Mouse (Mus musculus): ENCODE results near the gene Lpin2. TPM values are rescaled to one million over a fixed set of nuclear protein-coding genes. Genes with fewer than 3 reads are reported as not detected.

Gene Lpin2
- total RNA-seq, 2 experiments from 2014 or later, result 2.6 to 3.5 TPM

DNA sequence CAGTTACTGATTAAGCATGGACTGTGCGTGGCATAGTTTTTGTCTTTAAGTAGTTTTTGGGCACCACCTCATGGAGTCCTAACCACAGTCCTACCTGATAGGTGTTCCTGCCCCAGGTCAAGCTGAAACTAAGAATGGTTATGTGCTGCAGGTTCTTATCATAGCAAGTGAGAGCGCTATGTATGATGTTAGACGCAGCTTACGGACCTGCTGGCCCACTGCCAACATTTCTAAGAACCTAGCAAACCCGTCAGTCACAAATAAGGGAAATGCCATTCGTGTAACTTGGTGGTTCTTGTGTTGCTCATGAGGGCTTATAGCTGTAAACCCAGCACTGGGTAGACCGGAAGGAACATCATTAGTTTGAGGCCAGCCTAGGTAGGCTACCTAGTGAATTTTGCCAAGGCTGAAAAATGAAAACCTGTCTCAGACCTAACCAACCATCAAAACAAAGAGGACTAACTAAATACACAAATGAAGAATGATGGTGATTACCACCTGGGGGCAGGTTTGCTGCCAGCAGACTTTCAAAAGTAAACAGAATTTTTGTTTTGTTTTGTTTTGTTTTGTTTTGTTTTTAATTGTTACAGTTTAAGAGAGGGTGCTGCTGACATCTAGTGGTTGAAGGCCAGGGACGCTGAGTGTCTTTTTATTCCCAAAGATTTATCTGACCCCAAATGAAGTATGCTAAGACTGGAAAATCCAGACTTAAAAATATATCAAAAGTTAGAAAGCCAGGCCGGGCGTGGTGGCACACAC, 13.5 kb downstream of the Lpin2 start:
- intact Hi-C loops (cut with DNase I), result loop anchor here (5.0 to 10.0 kb wide), 3 partner anchors 134 to 219 kb away; partner anchors contain the start of genes Myl12a and Myom1
- peak in 1 of 2 experiments; percentile 7 for DNase-seq

DNA sequence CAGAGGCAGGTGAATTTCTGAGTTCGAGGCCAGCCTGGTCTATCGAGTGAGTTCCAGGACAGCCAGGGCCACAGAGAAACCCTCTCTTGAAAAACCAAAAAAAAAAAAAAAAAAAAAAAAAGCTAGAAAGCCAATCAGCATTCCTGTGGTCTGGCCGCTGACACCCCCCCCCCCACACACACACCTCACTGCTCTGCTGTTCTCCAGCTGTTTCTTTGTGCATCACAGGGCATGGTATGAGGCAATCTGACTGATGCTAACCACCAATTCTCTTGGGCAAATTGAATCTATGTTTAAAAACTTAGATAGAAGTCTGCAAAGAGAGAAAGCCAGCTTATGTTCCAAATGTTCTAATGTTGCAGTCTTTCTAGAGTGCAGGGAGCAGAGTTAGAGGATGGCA, 14.1 kb downstream of the Lpin2 start:
- intact Hi-C loops (cut with DNase I), result loop anchor here (5.0 to 10.0 kb wide), 3 partner anchors 134 to 219 kb away; partner anchors contain the start of genes Myl12a and Myom1
- no peak for DNase-seq

DNA sequence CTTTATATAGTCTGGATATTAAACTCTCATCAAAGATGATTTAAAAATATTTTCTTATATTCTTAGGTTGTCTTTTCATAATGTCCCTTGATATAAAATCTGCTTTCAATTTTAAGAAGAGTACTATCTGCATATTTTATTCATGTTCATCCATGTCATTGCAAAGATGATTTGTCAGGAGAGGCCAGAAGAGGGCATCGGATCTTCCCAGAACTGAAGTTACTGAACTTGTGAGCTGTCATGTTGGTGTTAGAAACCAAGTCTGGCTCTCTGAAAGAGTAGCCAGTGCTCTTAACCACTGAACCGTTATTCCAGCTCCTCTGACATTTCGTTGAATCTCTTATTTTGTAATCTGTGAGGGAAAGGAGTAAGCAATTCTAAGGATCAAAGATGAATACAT, 17.0 kb downstream of the Lpin2 start:
- intact Hi-C loops (cut with DNase I), result loop anchor here (5.0 to 10.0 kb wide), 3 partner anchors 137 to 222 kb away; partner anchors contain the start of genes Myl12a and Myom1
- DNase-seq, result no peak

DNA sequence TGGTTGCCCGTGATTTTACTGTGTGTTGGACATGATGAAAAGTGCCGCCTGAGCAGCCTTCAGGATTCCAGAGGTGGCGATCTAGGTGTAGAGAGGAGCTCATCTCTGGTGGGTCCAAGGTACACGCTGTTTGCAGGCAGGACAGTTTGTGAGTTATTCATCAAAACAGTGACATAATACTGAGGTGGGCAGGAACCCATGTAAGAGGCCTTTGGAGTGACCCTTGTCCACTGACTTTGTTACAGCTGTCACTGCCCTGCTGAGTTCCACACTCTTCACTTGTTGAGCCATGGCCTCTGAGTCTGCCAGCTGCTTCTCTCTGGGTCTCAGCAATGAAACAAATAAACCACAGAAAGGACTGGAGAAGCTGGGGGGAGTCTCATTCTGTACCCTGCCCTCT, 19.8 kb downstream of the Lpin2 start:
- no peak for DNase-seq
- intact Hi-C loops (cut with DNase I), result no loop called here

DNA sequence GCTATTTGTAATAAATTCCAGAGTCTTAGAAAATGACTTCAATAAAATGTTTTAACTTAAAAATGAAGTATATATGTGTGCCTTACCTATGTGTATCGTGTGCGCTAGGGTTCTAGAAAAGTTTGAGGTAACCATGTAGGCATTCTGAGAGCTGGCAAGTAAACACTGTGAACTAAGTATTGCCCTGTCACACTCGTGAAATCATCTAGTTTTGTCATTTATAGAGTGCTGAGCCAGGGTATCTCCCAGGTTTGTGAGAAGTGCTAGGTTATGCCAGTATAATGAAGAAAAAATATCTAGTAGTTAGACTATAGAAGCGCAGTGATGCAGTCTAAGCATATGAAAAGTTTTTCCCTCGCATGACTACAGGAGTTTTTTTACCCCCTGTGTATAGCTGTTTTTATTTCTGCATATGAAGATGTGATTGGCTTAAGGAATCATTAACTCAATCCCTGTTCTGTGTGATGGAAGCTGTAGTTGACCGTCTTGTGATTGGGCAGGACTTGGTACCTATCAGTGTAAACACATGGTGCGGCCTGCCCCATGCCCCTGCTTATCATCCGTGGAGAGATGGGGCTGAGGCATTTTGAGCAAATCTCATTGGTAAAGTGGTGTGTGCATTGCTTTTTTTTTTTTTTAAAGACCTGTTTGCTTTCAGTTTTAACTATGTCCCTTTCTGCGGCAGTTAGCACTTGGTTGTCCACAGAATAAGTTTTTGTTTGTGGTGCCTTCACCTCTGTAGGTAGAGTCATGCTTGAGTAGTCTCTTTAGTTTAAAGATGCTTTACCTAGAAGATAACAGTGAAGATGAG, 21.8 kb downstream of the Lpin2 start:
- DNase-seq, result no peak

DNA sequence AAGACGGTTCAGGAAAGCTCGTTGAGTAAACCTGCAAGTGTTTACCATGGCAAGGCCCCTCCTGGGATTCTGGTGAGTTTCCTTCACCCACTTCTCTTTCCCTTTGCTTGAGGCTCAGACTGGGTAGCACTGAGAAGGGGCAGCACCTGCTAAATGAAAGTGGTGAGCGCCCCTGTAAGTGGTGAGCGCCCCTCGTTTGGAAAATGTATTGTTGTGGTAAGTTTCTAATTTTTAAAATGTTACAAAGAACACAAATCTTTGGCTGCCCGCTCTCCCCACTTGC, 22.4 kb downstream of the Lpin2 start:
- intact Hi-C loops (cut with DNase I), result no loop called here
- no peak for DNase-seq

More for the DNA sequence above, 21.8 kb downstream of the Lpin2 start:
- intact Hi-C loops (cut with DNase I), result no loop called here

DNA sequence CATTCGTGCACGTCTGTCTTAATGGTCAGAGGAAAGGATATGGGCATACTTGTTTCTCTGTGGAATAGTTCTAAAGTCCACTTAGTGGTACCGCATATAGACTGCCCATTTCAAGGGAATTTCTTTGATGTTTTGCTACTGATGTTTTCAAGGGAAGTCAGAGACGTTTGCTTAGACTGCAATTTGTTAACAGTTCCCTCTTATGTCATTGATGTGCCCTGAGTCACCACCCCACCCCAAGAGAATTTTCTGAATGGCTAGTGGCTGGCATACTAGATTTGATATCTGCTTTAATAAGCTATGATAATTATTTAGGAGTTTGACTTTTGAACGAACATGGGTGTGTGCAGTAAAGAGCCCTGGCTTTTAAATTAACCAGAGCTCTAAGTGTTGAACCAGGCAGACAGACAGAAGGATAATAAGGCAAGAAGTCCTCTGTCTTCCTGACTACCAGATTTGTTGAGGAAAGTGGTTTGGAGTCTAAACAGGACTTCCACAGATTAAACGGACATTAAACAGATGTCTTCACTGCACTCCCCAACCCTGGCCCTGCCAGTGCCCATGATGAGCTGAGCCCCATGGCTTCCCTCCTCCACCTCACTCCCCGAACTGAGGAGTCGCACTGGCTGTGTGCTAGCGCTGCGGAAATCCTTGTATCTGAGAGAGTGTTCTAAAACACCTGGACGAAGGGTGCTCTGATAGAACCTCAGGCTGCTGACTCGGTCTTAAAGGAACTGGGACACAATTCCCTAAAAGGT, 24.0 kb downstream of the Lpin2 start:
- intact Hi-C loops (cut with DNase I), result no loop called here
- no peak for DNase-seq

DNA sequence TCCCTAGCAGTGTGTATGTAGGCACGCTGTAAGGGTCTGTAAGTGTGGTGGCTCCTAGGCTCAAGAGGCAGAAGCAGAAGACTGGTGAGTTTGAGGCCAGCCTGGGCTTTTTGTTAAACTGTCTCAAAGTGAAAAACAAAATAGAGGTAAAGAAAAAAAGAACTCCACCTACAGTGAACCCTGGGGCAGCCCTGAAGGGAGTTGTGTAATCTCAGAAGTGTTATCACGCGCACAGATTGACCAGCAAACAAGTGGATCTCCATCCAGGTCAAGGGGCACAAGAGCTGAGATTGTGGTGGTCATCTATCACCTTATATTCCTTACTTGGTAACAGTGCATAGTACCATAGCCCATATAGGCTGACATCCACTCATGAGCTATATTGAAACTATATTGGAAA, 24.9 kb downstream of the Lpin2 start:
- no peak for DNase-seq
- intact Hi-C loops (cut with DNase I), result no loop called here

DNA sequence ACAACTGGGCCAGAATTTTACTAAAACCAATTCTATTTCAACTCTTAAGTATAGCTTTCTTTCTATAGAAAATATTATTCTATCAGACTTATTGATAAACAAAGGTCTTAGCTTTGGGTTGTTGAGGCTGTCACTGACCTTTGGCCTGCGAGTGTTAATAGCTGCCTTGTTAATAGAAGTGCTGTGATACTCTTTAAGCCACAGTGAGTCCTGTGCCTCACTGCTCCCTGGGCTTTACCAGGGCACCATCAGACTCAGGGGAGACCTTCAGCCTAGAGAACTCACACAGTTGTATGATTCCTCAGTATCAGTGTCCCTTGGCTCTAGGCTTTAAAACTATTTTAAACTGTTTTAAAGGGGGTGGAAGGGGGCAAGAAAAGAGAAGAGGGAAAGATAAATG, 26.0 kb downstream of the Lpin2 start:
- intact Hi-C loops (cut with DNase I), result no loop called here

DNA sequence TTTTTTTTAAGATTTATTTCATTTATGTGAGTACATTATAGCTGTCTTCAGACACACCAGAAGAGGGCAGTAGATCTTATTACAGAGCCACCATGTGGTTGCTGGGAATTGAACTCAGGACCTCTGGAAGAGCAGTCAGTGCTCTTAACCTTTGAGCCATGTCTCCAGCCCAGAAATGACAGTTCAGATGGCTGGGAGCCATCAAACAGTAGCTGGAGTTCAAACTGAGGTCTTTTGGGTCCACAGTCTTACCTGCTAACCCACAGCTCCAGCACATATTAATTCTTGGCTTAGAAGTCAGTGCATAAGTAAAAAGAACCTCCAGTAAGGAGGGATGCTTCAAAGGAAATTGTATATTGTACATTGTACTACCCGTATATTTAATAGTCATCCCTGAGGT, 26.6 kb downstream of the Lpin2 start:
- no peak for DNase-seq
- intact Hi-C loops (cut with DNase I), result no loop called here

More for the DNA sequence above, 26.0 kb downstream of the Lpin2 start:
- DNase-seq, result no peak

DNA sequence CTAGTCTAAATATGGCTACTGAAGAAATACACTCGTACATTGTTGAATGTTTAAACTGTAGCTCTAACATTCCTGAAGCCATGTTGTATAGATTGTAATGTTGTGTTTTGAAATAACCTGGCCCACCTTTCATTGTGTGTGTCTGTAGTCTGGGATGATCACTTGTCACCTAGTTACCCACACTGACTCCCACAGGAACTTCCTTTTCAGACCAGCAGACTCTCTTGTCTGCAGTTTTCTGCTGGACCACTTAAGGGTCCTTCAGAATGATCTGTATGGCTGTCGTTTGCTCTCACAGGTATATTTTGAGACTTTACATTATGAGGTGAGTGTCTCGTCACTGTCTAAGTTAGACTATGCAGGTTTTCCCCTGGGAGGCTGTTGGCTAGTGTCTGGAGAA, 27.6 kb downstream of the Lpin2 start:
- intact Hi-C loops (cut with DNase I), result no loop called here
- DNase-seq, result no peak

DNA sequence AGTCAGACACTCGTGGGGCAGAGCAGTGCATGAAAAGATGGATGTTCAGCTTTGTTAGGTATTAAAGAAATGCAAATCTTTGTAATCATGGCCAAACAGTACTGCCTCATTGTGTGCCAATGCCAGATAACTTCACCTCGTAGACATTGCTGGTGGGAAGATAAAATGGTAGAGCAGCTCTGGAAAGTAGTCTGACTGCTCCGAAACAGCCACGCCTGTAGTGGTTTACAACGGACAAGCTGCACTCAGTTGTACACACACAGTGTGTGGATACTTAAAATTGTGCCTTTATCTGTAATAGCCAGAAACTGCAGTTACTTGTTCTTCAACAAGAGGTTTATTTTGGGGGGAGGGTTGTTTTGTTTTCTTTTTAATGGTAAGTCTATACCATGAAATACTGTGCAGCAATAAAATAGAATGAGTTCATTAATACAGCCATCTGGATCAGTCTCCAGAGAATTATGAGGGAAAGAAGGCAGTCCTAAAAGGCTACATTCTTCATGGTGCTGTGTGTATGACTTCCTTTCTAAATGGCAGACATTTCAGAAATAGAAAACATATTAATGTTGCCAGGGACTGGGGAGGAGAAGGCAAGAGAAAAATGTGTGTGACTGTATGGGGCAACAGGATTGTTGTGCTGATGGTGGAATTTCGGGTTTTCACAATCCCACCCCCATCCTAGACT, 29.7 kb downstream of the Lpin2 start:
- no peak for DNase-seq
- intact Hi-C loops (cut with DNase I), result no loop called here

DNA sequence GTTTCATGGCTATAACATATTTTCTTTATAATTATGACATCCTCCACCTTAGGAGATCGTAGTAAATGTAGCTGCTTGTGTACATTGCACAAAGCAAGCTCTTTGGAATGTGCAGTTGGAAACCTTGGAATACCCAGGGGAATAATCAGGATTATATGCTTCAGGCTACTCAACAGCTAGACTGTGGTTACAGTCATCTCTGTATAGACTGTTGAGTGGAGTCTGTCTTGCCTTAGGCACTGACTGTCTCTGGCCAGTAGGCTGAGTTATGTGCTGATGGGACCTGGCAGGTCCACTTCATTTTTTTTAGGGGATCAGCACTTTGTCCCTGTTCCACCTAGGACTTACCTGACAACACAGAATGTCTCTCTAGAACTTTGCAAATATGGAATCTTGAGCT, 31.3 kb downstream of the Lpin2 start:
- no peak for DNase-seq
- intact Hi-C loops (cut with DNase I), result no loop called here

DNA sequence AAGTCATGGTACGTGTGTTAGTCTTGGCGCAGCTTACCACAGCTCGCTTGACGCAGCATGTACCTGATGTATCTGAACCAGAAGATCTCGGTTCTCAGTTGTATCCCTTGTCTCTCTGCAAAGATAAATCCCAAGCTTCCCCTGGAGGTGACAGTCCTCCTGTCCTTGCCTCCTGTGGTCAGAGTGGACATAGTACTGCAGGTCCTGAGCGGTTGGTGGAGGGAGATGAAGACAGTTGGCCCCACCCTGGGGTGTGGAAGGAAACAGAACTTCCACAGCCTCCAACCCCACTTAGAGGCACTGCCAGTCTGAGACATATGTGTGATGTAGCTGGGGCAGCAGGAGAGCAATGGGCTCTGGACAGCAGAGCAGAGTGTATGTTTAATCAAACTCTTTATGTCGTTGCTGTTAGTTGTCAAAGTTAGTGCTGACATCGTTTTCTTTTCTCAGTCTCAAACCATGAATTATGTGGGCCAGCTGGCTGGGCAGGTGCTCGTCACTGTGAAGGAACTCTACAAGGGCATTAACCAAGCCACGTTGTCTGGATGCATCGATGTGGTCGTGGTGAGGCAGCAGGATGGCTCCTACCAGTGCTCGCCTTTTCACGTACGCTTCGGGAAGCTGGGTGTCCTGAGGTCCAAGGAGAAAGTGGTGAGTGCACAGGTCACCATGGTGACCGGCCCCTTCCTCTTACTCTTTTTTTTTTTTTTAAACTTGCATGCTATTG, 32.3 kb downstream of the Lpin2 start:
- no peak for DNase-seq
- intact Hi-C loops (cut with DNase I), result no loop called here

DNA sequence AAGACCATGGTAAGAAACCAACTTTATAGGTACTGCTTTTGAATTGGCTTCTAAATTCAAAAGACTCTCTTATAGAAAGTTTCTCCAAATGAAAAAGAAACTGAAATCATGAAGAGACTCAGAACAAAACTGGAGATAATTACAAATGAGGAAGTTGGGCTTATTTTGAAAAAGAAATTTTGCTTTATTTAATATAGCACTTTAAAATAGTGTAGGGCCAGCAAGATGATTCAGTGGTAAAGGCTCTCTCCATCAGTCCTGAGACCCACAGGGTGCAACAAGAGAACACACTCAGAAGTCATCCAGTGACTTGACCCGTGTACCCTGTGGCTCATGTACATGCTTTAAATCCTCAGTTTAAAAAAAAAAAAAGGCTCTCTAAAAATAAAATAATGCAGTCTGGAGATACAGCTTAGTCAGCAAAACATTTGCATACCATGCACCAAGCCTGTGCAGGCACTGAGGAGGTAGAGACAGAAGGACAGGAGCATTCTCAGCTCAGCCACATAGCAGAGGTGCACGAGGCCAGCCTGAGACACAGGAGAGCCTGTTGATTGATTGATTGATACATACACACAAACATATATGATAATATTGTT, 33.0 kb downstream of the Lpin2 start:
- intact Hi-C loops (cut with DNase I), result no loop called here
- DNase-seq, result no peak

DNA sequence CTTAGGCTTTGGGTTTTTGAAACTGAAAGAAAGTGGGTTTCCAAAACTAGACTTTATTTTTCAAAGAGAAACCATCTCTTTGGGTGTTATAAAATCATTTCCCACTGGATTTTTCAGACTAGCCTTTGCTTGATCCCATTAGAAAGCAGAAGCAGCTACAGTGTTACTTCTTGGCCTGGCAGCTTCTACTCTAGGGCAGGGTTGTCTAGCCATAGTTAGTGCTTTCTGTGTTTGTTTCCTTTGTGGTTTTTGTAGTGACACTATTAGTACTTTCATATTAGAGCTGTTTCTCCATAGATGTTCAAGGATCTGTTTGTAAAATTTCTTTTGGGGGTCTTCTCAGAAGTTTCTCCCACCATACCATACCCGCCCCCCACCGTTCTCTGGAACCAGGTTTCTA, 33.9 kb downstream of the Lpin2 start:
- intact Hi-C loops (cut with DNase I), result no loop called here
- no peak for DNase-seq

DNA sequence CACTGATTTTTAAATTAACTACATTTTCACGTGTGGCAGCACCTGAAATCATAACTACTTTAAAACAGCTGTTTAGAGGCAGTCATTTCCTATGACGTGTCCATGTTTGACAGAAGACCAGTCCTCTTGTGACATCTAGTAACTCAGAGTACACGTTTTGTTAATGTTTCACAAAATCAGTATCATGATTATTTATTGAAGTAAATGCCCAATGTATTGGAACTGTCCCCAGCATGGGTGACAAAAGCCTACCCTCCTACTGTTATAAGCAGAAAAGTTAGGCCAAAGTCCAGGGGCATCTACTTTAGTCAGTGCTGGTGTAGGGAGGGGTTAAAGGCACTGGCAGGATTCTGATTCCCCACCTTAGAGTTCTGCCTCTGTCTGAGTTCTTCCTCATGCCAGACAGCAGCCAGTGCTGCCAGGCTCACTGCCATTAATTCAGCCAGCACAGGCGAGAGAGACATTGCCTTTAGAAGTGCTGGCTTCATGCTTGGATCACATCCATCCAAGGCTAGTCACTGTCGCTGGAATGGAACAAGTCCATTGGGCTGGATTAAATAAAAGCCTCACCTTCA, 34.8 kb downstream of the Lpin2 start:
- intact Hi-C loops (cut with DNase I), result no loop called here
- DNase-seq, result no peak

DNA sequence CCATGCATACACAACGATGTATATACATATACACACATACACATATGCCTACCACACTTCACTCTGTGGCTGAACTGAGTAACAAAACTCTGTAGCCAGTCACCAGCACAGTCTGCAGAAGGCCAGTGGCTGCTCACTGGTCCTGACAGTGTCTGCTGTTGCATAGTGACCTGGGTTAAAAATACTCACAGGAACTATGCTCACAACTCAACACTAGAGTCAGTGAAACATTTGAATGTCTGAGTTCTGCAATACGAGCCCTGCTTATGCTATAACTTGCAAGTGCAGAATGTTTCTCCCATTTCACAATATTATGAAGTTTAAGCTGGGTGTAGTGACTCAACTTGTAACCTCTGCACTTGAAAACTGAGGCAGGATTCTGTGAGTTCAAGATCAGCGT, 39.0 kb downstream of the Lpin2 start:
- DNase-seq, result no peak
- intact Hi-C loops (cut with DNase I), result no loop called here

DNA sequence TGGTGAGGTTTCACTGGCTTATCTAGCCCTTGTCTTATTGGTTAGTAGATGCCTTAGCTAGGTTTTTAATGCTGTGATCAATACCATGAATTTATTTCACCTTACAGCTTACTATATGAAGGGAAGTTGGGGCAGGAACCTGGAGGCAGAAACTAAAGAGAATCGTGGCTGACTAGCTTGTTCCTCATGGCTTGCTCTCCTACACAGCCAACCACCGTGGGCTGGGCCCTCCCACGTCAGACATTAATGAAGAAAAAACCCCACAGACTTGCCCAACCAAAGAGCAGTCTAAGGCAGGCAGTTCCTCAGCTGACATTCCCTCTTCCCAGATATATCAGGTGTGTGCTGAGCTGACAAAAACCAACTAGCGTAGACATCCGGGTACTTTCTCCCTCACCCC, 41.3 kb downstream of the Lpin2 start:
- intact Hi-C loops (cut with DNase I), result no loop called here
- DNase-seq, result no peak

All from gastrocnemius, postnatal 36 days (tissue).